Mouse (Mus musculus) stomach, postnatal 0 days (tissue): ENCODE measurements around the gene Ndufa12. TPM values are rescaled to one million over a fixed set of nuclear protein-coding genes. Genes with fewer than 3 reads are reported as not detected.

Experiments
- ATAC-seq: fragments of 200-750 bp; cut with Nextera tagmentation; 2 replicates; pipeline ENCODE4 v1.8.0; 2017; ENCODE audit not compliant: low FRiP score, low TSS enrichment
- DNase-seq: peaks from one replicate; pipeline ENCODE4 v3.0.0-alpha.2; 2016; ENCODE audit warnings: low spot score
- H3K27ac ChIP-seq: fragments of 300-500 bp; sonication (generic); replicated peaks from 2 replicates; pipeline ENCODE4 v1.5.1; 2014; ENCODE audit warnings: mild to moderate bottlenecking, control low read depth
- H3K27me3 ChIP-seq: fragments of 300-500 bp; sonication (generic); 2 replicates; pipeline ENCODE4 v1.6.1; 2014; ENCODE audit warnings: low read length; ENCODE audit not compliant: control insufficient read depth, insufficient read depth
- H3K36me3 ChIP-seq: fragments of 300-500 bp; sonication (generic); 2 replicates; pipeline ENCODE4 v1.6.1; 2014; ENCODE audit warnings: low read length, mixed read lengths; ENCODE audit not compliant: control insufficient read depth, insufficient read depth
- H3K4me1 ChIP-seq: fragments of 300-500 bp; sonication (generic); replicated peaks from 2 replicates; pipeline ENCODE4 v1.6.1; 2014; ENCODE audit warnings: antibody characterized with exemption; ENCODE audit not compliant: control insufficient read depth, insufficient read depth
- H3K4me2 ChIP-seq: fragments of 300-500 bp; sonication (generic); replicated peaks from 2 replicates; pipeline ENCODE4 v1.6.1; 2014; ENCODE audit warnings: low read depth, mild to moderate bottlenecking, control low read depth, moderate library complexity
- H3K4me3 ChIP-seq: fragments of 300-500 bp; sonication (generic); 2 replicates; pipeline ENCODE4 v1.5.1; 2014; ENCODE audit warnings: low read depth, low read length, control low read depth
- H3K9ac ChIP-seq: fragments of 300-500 bp; sonication (generic); 2 replicates; pipeline ENCODE4 v1.6.1; 2014; ENCODE audit warnings: mild to moderate bottlenecking, low read length, control low read depth, mixed read lengths
- H3K9me3 ChIP-seq: fragments of 300-500 bp; sonication (generic); 2 replicates; pipeline ENCODE4 v1.6.1; 2016; ENCODE audit warnings: low read length; ENCODE audit not compliant: control insufficient read depth
- CTCF ChIP-seq: IDR thresholded peaks from 2 replicates; pipeline ENCODE4 v1.5.1; 2016; ENCODE audit warnings: antibody characterized with exemption, low read depth, mild to moderate bottlenecking, moderate library complexity
- EP300 ChIP-seq: optimal IDR thresholded peaks from 2 replicates; pipeline ENCODE3; 2016; ENCODE audit warnings: antibody characterized with exemption
- WGBS: fragments of 180-500 bp; shearing (Covaris S2); extraction: QIAGEN DNeasy Blood & Tissue Kit; methylation state at CpG from one replicate; pipeline ENCODE4 v1.1.7; 2014; 5-methylcytosine and 5-hydroxymethylcytosine counted together
- polyA plus RNA-seq: library from polyadenylated mRNA; unstranded; fragments of >200 nt; fragmentation: Nextera tagmentation; extraction: Ambion mirVana; gene quantifications from 2 replicates; pipeline ENCODE4 v1.2.1, GENCODE M21; 2015

The Ndufa12 gene
- polyA plus RNA-seq, 1 experiment from 2014 or later = 448 TPM

DNA sequence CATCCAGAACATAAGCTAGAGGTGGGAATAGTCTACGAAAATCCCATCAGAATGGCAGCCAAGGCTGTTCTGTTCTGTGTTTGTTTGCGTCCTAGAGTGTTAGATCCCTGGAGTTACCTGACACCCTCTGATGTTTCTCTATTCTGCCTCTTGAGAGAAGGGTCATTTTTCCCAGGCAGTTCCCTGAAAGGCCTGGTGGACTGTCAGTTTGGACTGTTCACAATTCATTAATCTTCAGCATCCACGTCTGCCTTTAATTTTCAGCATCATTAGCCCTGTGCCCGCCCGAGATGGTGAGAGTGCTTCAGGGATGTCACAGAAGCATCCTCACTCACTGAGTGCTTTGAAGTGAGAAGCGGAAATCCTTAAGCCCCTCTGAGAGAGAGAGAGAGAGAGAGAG lies 57.2 kb downstream of the Ndufa12 start:
- DNase-seq = no peak
- no peak for ATAC-seq
- Histone ChIP-seq H3K4me3 (no peak overlapping the region), H3K27ac (no peak overlapping the region), H3K36me3 (no peaks in the 10 kb centered on the region), H3K9me3 (no peaks in the 10 kb centered on the region), H3K9ac (no peak overlapping the region), H3K4me1 (no peaks in the 10 kb centered on the region), H3K4me2 (no peak overlapping the region), H3K27me3 (no peaks in the 10 kb centered on the region)
- no peak for TF ChIP-seq EP300
- TF ChIP-seq CTCF = no peak
- 63% methylated on average over 6 of the region's 6 CpGs for WGBS

DNA sequence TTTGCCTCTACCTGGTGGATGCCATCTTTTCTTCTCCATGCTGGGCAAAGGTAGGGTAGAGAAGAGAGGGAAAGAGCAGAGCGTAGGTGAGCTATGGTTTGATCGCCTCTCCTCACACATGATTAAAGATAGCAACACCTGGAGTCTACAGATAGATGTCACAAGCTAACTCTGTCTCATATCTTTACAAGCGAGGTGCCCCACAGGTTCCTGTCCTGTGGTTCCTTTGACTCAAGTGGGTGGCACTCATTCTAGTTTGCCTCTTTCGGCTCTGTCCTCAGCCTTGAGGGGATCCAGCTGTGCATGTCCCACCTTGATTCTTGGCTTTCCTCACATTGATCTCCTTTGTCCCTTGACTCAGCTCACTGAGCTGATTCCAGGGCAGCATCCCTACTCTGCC lies 58.0 kb downstream of the Ndufa12 start:
- TF ChIP-seq CTCF (no peak), EP300 (no peak)
- no peaks in the 10 kb centered on the region for H3K9me3 ChIP-seq
- 94% methylated on average over 4 of the region's 4 CpGs for WGBS
- H3K27me3 ChIP-seq = no peaks in the 10 kb centered on the region
- H3K27ac ChIP-seq = no peak overlapping the region
- DNase-seq (no peak), ATAC-seq (no peak)
- H3K4me3 ChIP-seq = no peak overlapping the region
- H3K4me2 ChIP-seq = no peak overlapping the region
- H3K4me1 ChIP-seq = no peaks in the 10 kb centered on the region
- H3K9ac ChIP-seq = no peak overlapping the region
- no peaks in the 10 kb centered on the region for H3K36me3 ChIP-seq

DNA sequence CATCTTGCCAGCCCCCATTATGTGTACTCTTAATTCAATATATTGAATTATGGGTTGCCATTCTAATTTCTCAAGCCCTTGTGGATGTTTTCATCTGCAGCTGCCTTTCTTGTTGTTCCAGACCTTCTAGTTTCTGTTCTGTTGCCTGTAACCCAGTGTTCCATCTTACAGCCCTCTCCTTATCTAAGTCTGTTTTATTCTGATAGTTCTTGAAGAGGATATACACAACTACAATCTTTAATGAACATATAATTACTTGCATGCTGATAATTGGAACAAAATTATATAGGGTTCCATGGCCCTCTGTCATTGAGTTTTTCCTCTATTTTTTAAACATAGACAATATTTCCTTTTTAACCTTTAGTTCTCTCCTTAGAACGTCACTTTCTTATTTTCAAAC lies 62.0 kb downstream of the Ndufa12 start:
- Histone ChIP-seq H3K4me3 (no peak overlapping the region), H3K27me3 (no peaks in the 10 kb centered on the region), H3K27ac (no peak overlapping the region), H3K4me1 (no peaks in the 10 kb centered on the region), H3K4me2 (no peak overlapping the region), H3K36me3 (no peaks in the 10 kb centered on the region), H3K9ac (no peak overlapping the region), H3K9me3 (no peaks in the 10 kb centered on the region)
- 77% methylated on average over 1 of the region's 1 CpGs for WGBS
- TF ChIP-seq EP300 = no peak
- DNase-seq (no peak), ATAC-seq (no peak)

DNA sequence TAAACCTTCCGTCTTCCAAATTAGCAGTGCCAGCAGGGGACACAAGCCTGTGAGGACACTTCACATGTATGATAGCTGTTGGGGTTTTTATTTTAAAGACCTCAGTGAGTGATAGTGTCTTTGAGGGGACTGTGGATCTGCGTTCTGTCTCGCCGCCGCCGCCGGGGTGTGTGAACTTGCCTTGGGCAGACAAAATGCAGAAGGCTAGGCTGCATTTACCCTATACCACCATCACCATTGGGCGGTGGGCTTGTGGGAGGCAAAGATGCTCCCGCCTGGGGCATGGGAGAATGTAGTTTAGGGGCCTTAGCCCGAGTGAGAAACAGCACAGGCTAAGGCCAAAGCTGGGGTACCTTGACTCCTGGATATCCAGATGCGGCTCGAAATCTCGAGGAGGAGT lies 64.1 kb downstream of the Ndufa12 start:
- WGBS = 93% methylated on average over 13 of the region's 13 CpGs
- DNase-seq = no peak

DNA sequence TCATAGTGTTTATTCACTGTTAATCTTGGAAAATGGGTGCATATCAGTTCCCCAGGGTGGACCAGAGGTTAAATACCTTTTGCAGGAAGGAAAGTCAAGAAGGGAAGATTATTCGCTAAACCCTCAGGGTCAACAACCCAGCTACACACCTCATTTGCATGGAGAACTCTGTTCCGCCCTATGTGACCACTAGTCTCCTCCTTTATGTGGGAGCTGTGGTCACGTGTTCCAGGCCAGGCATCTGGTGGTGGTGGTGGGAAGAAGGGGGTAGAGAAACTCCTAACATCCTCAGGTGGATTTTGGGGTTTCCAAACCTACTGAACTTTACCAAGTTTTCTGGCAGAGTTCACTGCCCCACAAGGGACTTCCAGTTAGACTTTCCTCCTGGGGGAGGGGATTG lies 64.7 kb downstream of the Ndufa12 start:
- no peaks in the 10 kb centered on the region for H3K27me3 ChIP-seq
- H3K9me3 ChIP-seq = no peaks in the 10 kb centered on the region
- WGBS = 78% methylated on average over 3 of the region's 3 CpGs
- no peaks in the 10 kb centered on the region for H3K4me1 ChIP-seq
- no peak for TF ChIP-seq EP300
- TF ChIP-seq CTCF = no peak
- ATAC-seq (no peak), DNase-seq (no peak)
- no peaks in the 10 kb centered on the region for H3K36me3 ChIP-seq
- H3K27ac ChIP-seq = no peak overlapping the region
- H3K9ac ChIP-seq = no peak overlapping the region
- H3K4me3 ChIP-seq = no peak overlapping the region
- no peak overlapping the region for H3K4me2 ChIP-seq

More for the DNA sequence above, 64.1 kb downstream of the Ndufa12 start:
- H3K4me2 ChIP-seq = no peak overlapping the region
- no peak for TF ChIP-seq CTCF
- TF ChIP-seq EP300 = no peak
- no peak overlapping the region for H3K4me3 ChIP-seq
- no peak overlapping the region for H3K9ac ChIP-seq
- H3K4me1 ChIP-seq = no peaks in the 10 kb centered on the region
- no peaks in the 10 kb centered on the region for H3K9me3 ChIP-seq
- H3K27me3 ChIP-seq = no peaks in the 10 kb centered on the region
- H3K36me3 ChIP-seq = no peaks in the 10 kb centered on the region
- H3K27ac ChIP-seq = no peak overlapping the region
- no peak for ATAC-seq

DNA sequence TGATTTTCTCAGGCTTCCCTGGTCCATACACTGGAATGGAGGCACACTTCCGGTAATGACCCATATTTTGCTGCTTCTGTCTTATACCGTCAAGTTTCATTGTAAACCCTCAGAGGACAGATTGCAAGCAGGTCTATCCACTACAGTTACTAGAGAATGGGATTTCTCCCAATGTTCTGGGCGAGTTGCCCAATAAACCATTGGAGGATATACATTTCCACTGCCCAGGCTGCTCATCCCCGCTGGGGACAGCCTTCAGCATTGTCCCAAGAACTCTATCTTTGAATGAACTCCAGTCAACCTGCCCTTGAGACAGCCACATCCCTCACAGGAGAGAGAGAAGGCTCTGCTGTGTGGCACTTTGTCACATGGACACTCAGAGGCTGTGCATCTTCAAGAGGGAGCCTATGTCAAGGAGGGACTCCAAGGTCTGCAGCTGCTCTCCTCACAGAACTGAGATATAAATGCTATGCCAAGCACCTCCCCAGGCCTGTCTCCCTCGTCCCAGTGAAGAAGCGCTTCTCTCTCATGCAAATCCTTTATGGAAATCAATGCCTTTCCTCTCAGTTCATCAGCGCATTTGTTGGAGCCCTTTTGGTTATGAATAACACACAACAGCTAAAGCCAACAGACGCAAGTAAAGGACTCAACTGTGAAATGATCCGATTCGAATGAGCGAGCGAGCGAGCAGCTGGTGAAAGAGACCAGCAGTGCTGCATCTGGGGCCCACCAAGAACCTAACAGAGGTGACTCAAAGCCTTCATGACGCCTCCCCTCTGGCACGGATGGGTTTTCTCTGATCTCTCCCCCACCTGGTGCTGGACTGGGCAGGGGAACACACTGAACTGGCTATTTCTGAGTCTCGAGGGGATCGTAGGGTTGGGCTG lies 67.4 kb downstream of the Ndufa12 start:
- no peak overlapping the region for H3K27ac ChIP-seq
- TF ChIP-seq EP300 (no peak), CTCF (no peak)
- DNase-seq (no peak), ATAC-seq (no peak)
- H3K27me3 ChIP-seq = no peaks in the 10 kb centered on the region
- 69% methylated on average over 17 of the region's 17 CpGs for WGBS
- no peaks in the 10 kb centered on the region for H3K36me3 ChIP-seq
- H3K4me3 ChIP-seq = no peak overlapping the region
- H3K9ac ChIP-seq = no peak overlapping the region
- no peaks in the 10 kb centered on the region for H3K9me3 ChIP-seq
- no peaks in the 10 kb centered on the region for H3K4me1 ChIP-seq
- H3K4me2 ChIP-seq = no peak overlapping the region

Other genes with a start within 250 kb of the Ndufa12 start
- 13.2 and 14.5 TPM in 2 replicates for gene Vezt, start 162.9 kb upstream of the Ndufa12 start, polyA plus RNA-seq
- gene Fgd6, start 162.7 kb upstream of the Ndufa12 start, polyA plus RNA-seq = 1.7 and 2.2 TPM in 2 replicates
- gene Nr2c1, start 50.7 kb upstream of the Ndufa12 start, polyA plus RNA-seq = 4.0 and 4.3 TPM in 2 replicates
- 0.61 and 0.63 TPM in 2 replicates for gene Gm4792, start 100.0 kb downstream of the Ndufa12 start, polyA plus RNA-seq
- gene Tmcc3, start 113.2 kb downstream of the Ndufa12 start, polyA plus RNA-seq = 19.8 and 20.8 TPM in 2 replicates